Mouse (Mus musculus): ENCODE results near the gene Taf8. TPM values are rescaled to one million over a fixed set of nuclear protein-coding genes. Genes with fewer than 3 reads are reported as not detected.

Taf8 gene
- polyA plus RNA-seq, 1 experiment from 2014 or later: 27.6 TPM

GRCm38 (mm10) chr17:47468063-47468462 is 34.0 kb downstream of the Taf8 start:
- Histone ChIP-seq H3K4me2 (ENCODE audit: low read depth, low read length) (peak overlapping the region; percentile 28), H3K4me1 (ENCODE audit: control insufficient read depth, insufficient read depth, low read length) (no peaks in the 10 kb centered on the region; the same call in 1 of the 2 replicates), H3K27me3 (ENCODE audit: control insufficient read depth, insufficient read depth, low read length) (peaks cover 15% of the 10 kb centered on the region), H3K9ac (replicated peaks; ENCODE audit: low read length) (no peak overlapping the region; the same call in 1 of the 2 replicates), H3K9me3 (replicated peaks; ENCODE audit: control insufficient read depth, low read length) (no peaks in the 10 kb centered on the region), H3K36me3 (replicated peaks; ENCODE audit: control insufficient read depth, insufficient read depth, low read depth, low read length) (no peaks in the 10 kb centered on the region), H3K27ac (replicated peaks; ENCODE audit: low read depth, low read length) (no peak overlapping the region), H3K4me3 (ENCODE audit: low read depth, low read length) (peak overlapping the region; percentile 18)
- WGBS: 13% methylated on average over 14 of the region's 14 CpGs
- ATAC-seq (replicated peaks; ENCODE audit: insufficient number of reproducible peaks, low FRiP score, low TSS enrichment, low read depth) (no peak), DNase-seq (ENCODE audit: low spot score) (no peak)

GRCm38 (mm10) chr17:47467659-47468058 is 34.4 kb downstream of the Taf8 start:
- H3K27ac ChIP-seq (replicated peaks; ENCODE audit: low read depth, low read length): no peak overlapping the region
- no peak overlapping the region for H3K4me3 ChIP-seq (ENCODE audit: low read depth, low read length)
- no peaks in the 10 kb centered on the region for H3K36me3 ChIP-seq (replicated peaks; ENCODE audit: control insufficient read depth, insufficient read depth, low read depth, low read length)
- no peak overlapping the region for H3K4me2 ChIP-seq (ENCODE audit: low read depth, low read length)
- DNase-seq (ENCODE audit: low spot score) (no peak), ATAC-seq (replicated peaks; ENCODE audit: insufficient number of reproducible peaks, low FRiP score, low TSS enrichment, low read depth) (no peak)
- WGBS: 55% methylated on average over 11 of the region's 11 CpGs
- H3K27me3 ChIP-seq (ENCODE audit: control insufficient read depth, insufficient read depth, low read length): peaks cover 15% of the 10 kb centered on the region
- H3K4me1 ChIP-seq (ENCODE audit: control insufficient read depth, insufficient read depth, low read length): no peaks in the 10 kb centered on the region; the same call in 1 of the 2 replicates
- no peaks in the 10 kb centered on the region for H3K9me3 ChIP-seq (replicated peaks; ENCODE audit: control insufficient read depth, low read length)
- no peak overlapping the region for H3K9ac ChIP-seq (replicated peaks; ENCODE audit: low read length)

DNA sequence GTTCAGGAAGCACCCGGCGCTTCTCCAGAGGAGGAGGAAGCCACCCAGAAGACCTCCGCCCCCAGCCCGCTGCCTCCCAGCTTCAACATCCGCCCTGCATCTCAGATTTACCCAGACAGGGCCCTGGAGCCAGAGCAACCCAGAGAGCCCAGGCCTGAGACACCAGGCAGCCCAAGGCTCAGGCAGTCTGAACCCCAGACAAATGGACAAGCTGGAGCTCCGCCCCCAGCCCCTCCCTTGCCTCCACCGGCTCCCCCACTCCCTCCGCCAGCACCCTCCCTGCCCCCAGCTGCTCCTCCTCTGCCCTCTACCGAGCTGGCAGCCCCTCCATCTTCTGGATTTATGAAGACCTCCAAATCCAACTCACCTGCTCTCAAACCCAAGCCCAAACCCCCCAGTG is 35.8 kb downstream of the Taf8 start:
- DNase-seq (ENCODE audit: low spot score): no peak
- Histone ChIP-seq H3K27me3 (ENCODE audit: control insufficient read depth, insufficient read depth, low read length) (peaks cover 15% of the 10 kb centered on the region), H3K4me1 (ENCODE audit: control insufficient read depth, insufficient read depth, low read length) (no peaks in the 10 kb centered on the region; the same call in 1 of the 2 replicates), H3K9ac (replicated peaks; ENCODE audit: low read length) (no peak overlapping the region), H3K36me3 (replicated peaks; ENCODE audit: control insufficient read depth, insufficient read depth, low read depth, low read length) (no peaks in the 10 kb centered on the region), H3K9me3 (replicated peaks; ENCODE audit: control insufficient read depth, low read length) (no peaks in the 10 kb centered on the region), H3K4me2 (ENCODE audit: low read depth, low read length) (no peak overlapping the region), H3K4me3 (ENCODE audit: low read depth, low read length) (no peak overlapping the region), H3K27ac (replicated peaks; ENCODE audit: low read depth, low read length) (no peak overlapping the region)
- WGBS: 27% methylated on average over 7 of the region's 9 CpGs
- ATAC-seq (replicated peaks; ENCODE audit: insufficient number of reproducible peaks, low FRiP score, low TSS enrichment, low read depth): peak; percentile 60; the same call in 1 of the 2 replicates

DNA sequence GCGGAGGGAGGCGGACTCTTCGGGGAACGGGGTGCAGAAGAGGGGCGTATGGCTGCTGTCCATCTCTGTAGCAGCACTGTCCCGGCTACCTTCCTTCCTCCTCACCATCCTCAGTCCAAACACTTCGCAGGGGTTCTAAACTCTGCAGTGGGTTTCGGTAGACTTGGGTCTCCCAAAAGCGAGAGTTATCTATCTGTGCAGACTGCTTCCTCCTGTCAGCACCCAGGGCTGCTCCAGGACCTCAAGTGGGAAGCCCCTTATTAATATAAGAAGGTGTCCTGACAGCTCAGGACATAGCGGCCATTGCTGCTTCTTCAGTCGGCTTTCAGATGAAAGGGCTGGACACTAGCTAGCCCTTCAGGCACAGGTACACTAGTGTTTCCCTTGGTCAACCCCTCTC is 37.1 kb downstream of the Taf8 start:
- no peak overlapping the region for H3K9ac ChIP-seq (replicated peaks; ENCODE audit: low read length)
- no peaks in the 10 kb centered on the region for H3K9me3 ChIP-seq (replicated peaks; ENCODE audit: control insufficient read depth, low read length)
- H3K36me3 ChIP-seq (replicated peaks; ENCODE audit: control insufficient read depth, insufficient read depth, low read depth, low read length): no peaks in the 10 kb centered on the region
- H3K27ac ChIP-seq (replicated peaks; ENCODE audit: low read depth, low read length): no peak overlapping the region
- WGBS: 78% methylated on average over 11 of the region's 11 CpGs
- H3K4me3 ChIP-seq (ENCODE audit: low read depth, low read length): no peak overlapping the region
- peaks cover 15% of the 10 kb centered on the region for H3K27me3 ChIP-seq (ENCODE audit: control insufficient read depth, insufficient read depth, low read length)
- no peak overlapping the region for H3K4me2 ChIP-seq (ENCODE audit: low read depth, low read length)
- H3K4me1 ChIP-seq (ENCODE audit: control insufficient read depth, insufficient read depth, low read length): no peaks in the 10 kb centered on the region; the same call in 1 of the 2 replicates
- no peak for ATAC-seq (replicated peaks; ENCODE audit: insufficient number of reproducible peaks, low FRiP score, low TSS enrichment, low read depth)
- no peak for DNase-seq (ENCODE audit: low spot score)

DNA sequence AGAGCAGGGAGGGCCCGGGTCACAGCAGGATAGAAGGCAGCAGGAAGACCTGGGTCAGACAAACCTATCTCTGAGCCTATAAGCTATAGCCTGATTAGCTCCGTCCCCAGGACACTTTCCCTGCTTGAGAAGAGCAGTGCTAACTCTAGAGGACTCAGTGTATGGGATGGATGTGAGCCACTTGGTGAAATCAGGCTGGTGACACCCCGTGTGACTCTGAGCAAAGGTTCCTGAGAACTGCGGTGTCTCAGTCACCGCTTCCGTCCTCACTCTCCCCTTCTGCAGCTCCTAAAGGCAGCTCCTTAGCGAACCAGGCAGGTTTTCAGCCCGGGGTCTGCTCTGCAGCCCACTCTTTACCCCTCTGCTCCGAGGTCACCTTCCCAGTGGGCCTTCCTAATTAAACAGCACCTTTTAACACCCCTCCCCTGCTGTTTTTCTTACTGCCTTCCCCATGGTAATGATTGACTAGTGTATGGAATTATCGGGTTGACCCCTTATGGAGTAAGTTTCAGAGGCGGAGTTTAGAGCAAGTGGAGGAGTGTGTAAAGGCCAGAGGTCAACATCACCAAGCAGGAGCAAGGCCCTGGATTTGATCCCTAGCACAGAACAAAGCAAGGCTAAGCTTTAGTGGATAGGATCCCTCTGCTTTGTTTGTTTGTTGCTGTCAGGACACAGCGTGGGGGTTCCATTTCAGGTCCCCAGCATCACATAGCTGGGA is 37.7 kb downstream of the Taf8 start:
- DNase-seq (ENCODE audit: low spot score) (no peak), ATAC-seq (replicated peaks; ENCODE audit: insufficient number of reproducible peaks, low FRiP score, low TSS enrichment, low read depth) (no peak)
- H3K9me3 ChIP-seq (replicated peaks; ENCODE audit: control insufficient read depth, low read length): no peaks in the 10 kb centered on the region
- H3K9ac ChIP-seq (replicated peaks; ENCODE audit: low read length): no peak overlapping the region
- no peak overlapping the region for H3K27ac ChIP-seq (replicated peaks; ENCODE audit: low read depth, low read length)
- no peak overlapping the region for H3K4me2 ChIP-seq (ENCODE audit: low read depth, low read length)
- H3K4me1 ChIP-seq (ENCODE audit: control insufficient read depth, insufficient read depth, low read length): no peaks in the 10 kb centered on the region; the same call in 1 of the 2 replicates
- no peak overlapping the region for H3K4me3 ChIP-seq (ENCODE audit: low read depth, low read length)
- no peaks in the 10 kb centered on the region for H3K36me3 ChIP-seq (replicated peaks; ENCODE audit: control insufficient read depth, insufficient read depth, low read depth, low read length)
- WGBS: 52% methylated on average over 12 of the region's 12 CpGs
- H3K27me3 ChIP-seq (ENCODE audit: control insufficient read depth, insufficient read depth, low read length): peaks cover 15% of the 10 kb centered on the region

- Histone ChIP-seq H3K9ac (replicated peaks; ENCODE audit: low read length) (no peak overlapping the region), H3K27me3 (ENCODE audit: control insufficient read depth, insufficient read depth, low read length) (peaks cover 8% of the 10 kb centered on the region)
- 45% methylated on average over 9 of the region's 9 CpGs for WGBS
These were observed 39.2 kb downstream of the Taf8 start for GRCm38 (mm10) chr17:47462728-47463388.

DNA sequence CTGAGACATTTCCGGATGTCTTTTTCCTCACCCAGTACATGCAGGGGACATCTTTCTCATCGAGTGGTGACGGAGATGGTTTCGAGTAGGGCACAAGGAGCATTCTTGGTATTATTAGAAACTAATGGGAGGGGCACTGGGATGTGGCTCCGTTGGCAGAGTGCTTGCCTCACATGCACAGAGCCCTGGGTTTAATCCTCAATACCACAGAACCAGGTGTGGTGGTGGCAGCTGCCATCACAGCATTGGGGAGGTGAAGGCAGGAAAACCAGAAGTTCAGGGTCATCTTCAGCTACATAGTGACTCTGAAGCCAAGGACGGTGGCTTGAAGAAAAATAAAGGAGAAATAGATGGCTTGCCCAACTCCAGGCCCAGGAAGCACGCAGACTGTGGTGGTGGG is 39.9 kb downstream of the Taf8 start:
- Histone ChIP-seq H3K4me3 (ENCODE audit: low read depth, low read length) (no peak overlapping the region), H3K27ac (replicated peaks; ENCODE audit: low read depth, low read length) (no peak overlapping the region), H3K4me1 (ENCODE audit: control insufficient read depth, insufficient read depth, low read length) (no peaks in the 10 kb centered on the region; the same call in 1 of the 2 replicates), H3K36me3 (replicated peaks; ENCODE audit: control insufficient read depth, insufficient read depth, low read depth, low read length) (no peaks in the 10 kb centered on the region), H3K27me3 (ENCODE audit: control insufficient read depth, insufficient read depth, low read length) (peaks cover 2% of the 10 kb centered on the region; the same call in 1 of the 2 replicates), H3K4me2 (ENCODE audit: low read depth, low read length) (no peak overlapping the region), H3K9ac (replicated peaks; ENCODE audit: low read length) (no peak overlapping the region), H3K9me3 (replicated peaks; ENCODE audit: control insufficient read depth, low read length) (no peaks in the 10 kb centered on the region)
- 81% methylated on average over 7 of the region's 7 CpGs for WGBS
- DNase-seq (ENCODE audit: low spot score): no peak
- ATAC-seq (replicated peaks; ENCODE audit: insufficient number of reproducible peaks, low FRiP score, low TSS enrichment, low read depth): no peak

More at GRCm38 (mm10) chr17:47462728-47463388, 39.2 kb downstream of the Taf8 start:
- Histone ChIP-seq H3K36me3 (replicated peaks; ENCODE audit: control insufficient read depth, insufficient read depth, low read depth, low read length) (no peaks in the 10 kb centered on the region), H3K4me2 (ENCODE audit: low read depth, low read length) (no peak overlapping the region), H3K4me1 (ENCODE audit: control insufficient read depth, insufficient read depth, low read length) (no peaks in the 10 kb centered on the region; the same call in 1 of the 2 replicates), H3K27ac (replicated peaks; ENCODE audit: low read depth, low read length) (no peak overlapping the region), H3K4me3 (ENCODE audit: low read depth, low read length) (no peak overlapping the region), H3K9me3 (replicated peaks; ENCODE audit: control insufficient read depth, low read length) (no peaks in the 10 kb centered on the region)
- DNase-seq (ENCODE audit: low spot score) (no peak), ATAC-seq (replicated peaks; ENCODE audit: insufficient number of reproducible peaks, low FRiP score, low TSS enrichment, low read depth) (no peak)

- no peak for ATAC-seq (replicated peaks; ENCODE audit: insufficient number of reproducible peaks, low FRiP score, low TSS enrichment, low read depth)
- no peak overlapping the region for H3K9ac ChIP-seq (replicated peaks; ENCODE audit: low read length)
- no peaks in the 10 kb centered on the region for H3K9me3 ChIP-seq (replicated peaks; ENCODE audit: control insufficient read depth, low read length)
- no peak overlapping the region for H3K27ac ChIP-seq (replicated peaks; ENCODE audit: low read depth, low read length)
- DNase-seq (ENCODE audit: low spot score): no peak
- no peak overlapping the region for H3K4me2 ChIP-seq (ENCODE audit: low read depth, low read length)
- no peaks in the 10 kb centered on the region for H3K36me3 ChIP-seq (replicated peaks; ENCODE audit: control insufficient read depth, insufficient read depth, low read depth, low read length)
- no peaks in the 10 kb centered on the region for H3K27me3 ChIP-seq (ENCODE audit: control insufficient read depth, insufficient read depth, low read length)
- no peak overlapping the region for H3K4me3 ChIP-seq (ENCODE audit: low read depth, low read length)
- H3K4me1 ChIP-seq (ENCODE audit: control insufficient read depth, insufficient read depth, low read length): no peaks in the 10 kb centered on the region; the same call in 1 of the 2 replicates
- 72% methylated on average over 3 of the region's 3 CpGs for WGBS
These were observed 40.4 kb downstream of the Taf8 start for GRCm38 (mm10) chr17:47461688-47462087.
